Mouse (Mus musculus): ENCODE measurements around the gene Uroc1. TPM values are rescaled to one million over a fixed set of nuclear protein-coding genes. Genes with fewer than 3 reads are reported as not detected.
A peak's percentile ranks its signal among the peaks of the same experiment; 100 is the strongest.

The Uroc1 gene
- polyA plus RNA-seq, 1 experiment: 0.04 TPM

DNA sequence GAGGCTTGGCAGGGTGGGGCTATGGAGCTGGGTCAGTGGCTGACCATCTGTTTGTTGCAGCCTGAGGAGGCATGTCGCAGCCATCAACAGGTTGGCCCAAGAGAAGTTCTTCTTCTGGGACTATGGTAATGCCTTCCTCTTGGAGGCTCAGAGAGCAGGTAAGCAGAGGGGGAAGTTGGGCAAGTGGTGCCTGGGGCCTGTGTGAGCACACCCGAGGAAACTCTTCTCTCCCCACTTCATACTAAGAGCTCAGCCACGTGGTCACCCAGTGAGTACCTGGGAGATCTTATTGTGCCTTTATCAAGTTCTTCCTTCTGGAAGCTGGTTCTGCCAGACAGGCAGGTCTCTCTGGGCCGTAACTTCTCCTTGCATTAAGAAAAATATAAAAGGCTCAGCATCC lies 14.1 kb downstream of the Uroc1 start:
- no peak for TF ChIP-seq POLR2A (IDR thresholded peaks at IDR 0.05; ENCODE audit: extremely low read depth, insufficient read depth, low read length)
- no peak for TF ChIP-seq CTCF (IDR thresholded peaks at IDR 0.05; ENCODE audit: extremely low read depth, insufficient read depth, low read length)
- Histone ChIP-seq H3K27ac (ENCODE audit: insufficient read depth, low read length) (no peak overlapping the region), H3K4me1 (ENCODE audit: control insufficient read depth, insufficient read depth, low read length) (no peaks in the 10 kb centered on the region), H3K4me3 (ENCODE audit: insufficient read depth, low read length) (no peak overlapping the region)

DNA sequence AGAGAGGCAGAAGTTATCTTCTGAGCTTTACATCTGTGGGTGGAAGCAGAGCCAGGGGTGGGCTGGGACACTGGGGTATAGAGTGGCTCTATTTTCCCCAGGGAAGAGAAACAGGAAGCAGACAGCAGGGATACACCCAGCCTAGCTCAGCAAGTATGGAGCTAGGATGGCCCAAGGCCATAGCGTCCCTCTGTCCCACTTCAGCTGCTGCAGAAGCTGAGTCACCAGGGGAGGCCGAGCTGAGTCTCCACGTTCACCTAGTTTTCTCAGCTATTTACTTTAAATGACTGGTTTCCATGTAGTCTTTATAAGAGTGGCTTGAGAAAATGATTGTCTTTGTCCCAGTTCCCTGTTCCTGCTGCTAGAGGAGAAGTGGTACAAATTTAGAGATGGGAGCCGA lies 15.4 kb downstream of the Uroc1 start:
- TF ChIP-seq POLR2A (IDR thresholded peaks at IDR 0.05; ENCODE audit: extremely low read depth, insufficient read depth, low read length): no peak
- no peak for TF ChIP-seq CTCF (IDR thresholded peaks at IDR 0.05; ENCODE audit: extremely low read depth, insufficient read depth, low read length)
- H3K4me3 ChIP-seq (ENCODE audit: insufficient read depth, low read length): no peak overlapping the region
- H3K4me1 ChIP-seq (ENCODE audit: control insufficient read depth, insufficient read depth, low read length): no peaks in the 10 kb centered on the region
- no peak overlapping the region for H3K27ac ChIP-seq (ENCODE audit: insufficient read depth, low read length)

DNA sequence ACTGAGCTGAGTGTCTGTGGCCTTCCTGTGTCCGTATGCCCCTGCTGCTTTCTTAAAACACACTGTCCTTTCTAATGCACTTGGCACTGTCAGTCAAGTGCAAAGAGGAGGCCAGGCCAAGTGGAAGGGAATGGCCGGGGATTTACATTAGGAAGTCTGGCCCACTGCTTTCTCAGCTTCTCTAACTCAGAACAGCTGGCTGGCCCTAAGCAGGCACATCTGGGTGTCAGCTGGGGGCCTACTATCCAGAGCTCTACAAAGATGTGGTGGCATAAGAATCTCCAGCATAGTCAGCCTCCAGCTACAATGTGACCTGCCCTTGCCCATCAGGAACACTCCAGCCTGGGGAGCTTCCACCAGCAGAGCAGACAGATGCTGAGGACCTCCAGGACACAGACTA lies 16.9 kb downstream of the Uroc1 start:
- Histone ChIP-seq H3K4me3 (ENCODE audit: insufficient read depth, low read length) (no peak overlapping the region), H3K27ac (ENCODE audit: insufficient read depth, low read length) (no peak overlapping the region), H3K4me1 (ENCODE audit: control insufficient read depth, insufficient read depth, low read length) (no peaks in the 10 kb centered on the region)
- TF ChIP-seq CTCF (IDR thresholded peaks at IDR 0.05; ENCODE audit: extremely low read depth, insufficient read depth, low read length): no peak
- no peak for TF ChIP-seq POLR2A (IDR thresholded peaks at IDR 0.05; ENCODE audit: extremely low read depth, insufficient read depth, low read length)

DNA sequence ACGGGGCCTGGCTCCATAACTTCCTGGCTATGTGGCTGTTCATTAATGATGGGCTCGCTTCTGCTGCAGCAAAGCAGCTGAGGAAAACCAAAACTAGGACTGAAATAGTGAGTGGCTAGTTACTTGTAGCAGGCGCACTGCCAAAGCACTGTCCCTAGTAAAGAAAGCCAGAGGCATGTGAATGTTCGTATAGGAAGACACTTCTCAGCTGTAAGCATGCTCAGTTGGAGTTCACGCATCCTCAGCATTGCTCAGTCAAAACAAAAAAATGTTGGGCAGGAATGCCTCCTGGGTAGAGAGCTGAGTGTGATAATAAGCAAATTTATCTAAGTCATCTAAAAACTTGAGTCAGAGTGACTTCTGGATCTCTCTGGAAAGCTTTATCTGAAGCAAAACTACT lies 25.1 kb downstream of the Uroc1 start:
- no peak overlapping the region for H3K27ac ChIP-seq (ENCODE audit: insufficient read depth, low read length)
- TF ChIP-seq CTCF (IDR thresholded peaks at IDR 0.05; ENCODE audit: extremely low read depth, insufficient read depth, low read length) (no peak), POLR2A (IDR thresholded peaks at IDR 0.05; ENCODE audit: extremely low read depth, insufficient read depth, low read length) (no peak)
- H3K4me1 ChIP-seq (ENCODE audit: control insufficient read depth, insufficient read depth, low read length): 0 out of 2 replicates have a peak, but pooled peaks cover 1% of the 10 kb centered on the region
- no peak overlapping the region for H3K4me3 ChIP-seq (ENCODE audit: insufficient read depth, low read length)

DNA sequence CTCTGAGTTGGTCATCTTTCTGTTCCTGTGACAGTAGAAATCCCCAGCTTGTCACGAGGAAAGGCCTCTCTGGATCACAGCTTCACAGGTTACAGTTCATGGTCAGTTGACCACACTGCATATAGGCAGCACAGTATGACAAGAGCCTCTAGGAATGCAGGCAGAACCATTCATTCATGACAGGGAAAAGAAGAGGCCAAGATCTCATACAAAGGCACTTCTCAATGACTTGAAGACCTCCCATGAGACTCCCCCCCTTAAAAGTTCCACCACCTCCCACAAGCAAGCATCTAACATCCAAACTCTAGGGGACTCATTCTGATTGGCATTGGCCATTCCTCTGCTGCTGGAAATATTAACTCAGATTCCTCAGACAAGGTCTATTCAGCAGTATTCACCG lies 26.4 kb downstream of the Uroc1 start:
- H3K4me3 ChIP-seq (ENCODE audit: insufficient read depth, low read length): no peak overlapping the region
- TF ChIP-seq POLR2A (IDR thresholded peaks at IDR 0.05; ENCODE audit: extremely low read depth, insufficient read depth, low read length) (no peak), CTCF (IDR thresholded peaks at IDR 0.05; ENCODE audit: extremely low read depth, insufficient read depth, low read length) (no peak)

DNA sequence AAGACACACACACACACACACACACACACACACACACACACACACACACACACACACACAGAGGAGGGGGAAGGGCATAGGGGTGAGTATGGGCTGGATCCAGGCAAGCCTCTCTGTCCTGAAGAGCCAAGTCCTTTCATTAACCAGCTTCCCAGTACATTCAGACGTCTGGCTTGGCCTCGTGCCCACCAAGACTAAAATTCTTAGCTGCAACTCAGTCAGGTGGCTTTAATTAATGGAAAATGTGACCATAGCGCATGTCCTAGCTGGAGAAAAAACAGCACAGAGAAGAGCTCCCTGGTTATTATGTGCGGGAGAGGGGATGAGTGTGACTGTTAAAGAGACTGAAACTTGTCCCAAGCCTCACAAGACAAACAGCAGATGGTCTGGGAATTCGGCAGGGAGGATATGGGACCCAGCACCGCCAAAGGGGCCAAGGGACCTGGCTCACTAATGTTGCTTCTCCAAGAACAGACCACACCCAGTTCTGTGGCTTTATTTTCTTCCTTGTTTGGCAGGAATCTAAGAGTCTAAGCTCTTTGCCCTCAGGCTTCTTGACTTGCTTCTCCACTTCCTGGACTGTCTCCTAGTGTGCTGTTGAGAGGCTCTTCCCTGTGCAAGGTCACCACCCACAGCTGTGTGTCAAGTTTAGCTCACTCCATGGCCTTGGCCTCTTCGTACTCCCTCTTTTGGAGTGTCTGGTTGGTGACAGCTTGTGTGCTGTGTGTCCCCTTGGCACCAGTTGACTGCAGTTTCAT lies 27.1 kb downstream of the Uroc1 start:
- TF ChIP-seq CTCF (IDR thresholded peaks at IDR 0.05; ENCODE audit: extremely low read depth, insufficient read depth, low read length) (no peak), POLR2A (IDR thresholded peaks at IDR 0.05; ENCODE audit: extremely low read depth, insufficient read depth, low read length) (no peak)
- no peak overlapping the region for H3K27ac ChIP-seq (ENCODE audit: insufficient read depth, low read length)

More for the DNA sequence above, 26.4 kb downstream of the Uroc1 start:
- Histone ChIP-seq H3K27ac (ENCODE audit: insufficient read depth, low read length) (no peak overlapping the region), H3K4me1 (ENCODE audit: control insufficient read depth, insufficient read depth, low read length) (0 out of 2 replicates have a peak, but pooled peaks cover 1% of the 10 kb centered on the region)

DNA sequence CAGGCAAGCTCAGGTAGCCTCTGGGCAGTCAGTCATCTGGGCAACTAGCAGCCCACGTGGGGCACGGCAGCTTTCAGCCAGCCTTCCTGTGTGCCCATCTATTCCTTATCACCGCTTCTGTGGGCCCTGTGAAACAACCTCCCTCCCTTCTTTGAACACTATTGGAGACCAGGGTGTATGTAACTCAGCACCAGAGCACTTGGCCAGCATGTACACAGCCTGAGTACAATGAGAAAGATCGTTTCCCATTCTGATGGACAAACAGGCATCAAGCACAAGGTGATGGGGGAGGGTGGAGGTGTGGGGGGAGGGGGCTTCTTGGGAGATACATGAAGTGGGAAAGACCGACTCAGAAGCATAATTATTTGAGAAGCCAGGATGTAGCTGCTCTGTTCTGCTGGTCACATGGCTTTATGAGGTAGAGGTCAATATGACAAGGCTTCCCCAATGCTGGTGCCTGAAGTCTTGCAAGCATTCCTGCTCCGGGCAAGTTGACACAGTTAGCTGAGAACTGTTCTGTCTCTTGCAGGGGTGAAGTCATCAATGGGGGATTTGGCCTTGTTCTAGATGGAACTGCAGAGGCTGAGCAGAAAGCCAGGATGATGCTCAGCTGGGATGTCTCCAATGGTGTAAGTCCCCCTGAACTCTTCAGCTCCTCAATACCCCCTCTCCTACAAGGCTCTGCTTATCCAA lies 28.0 kb downstream of the Uroc1 start:
- H3K27ac ChIP-seq (ENCODE audit: insufficient read depth, low read length): no peak overlapping the region
- no peak overlapping the region for H3K4me3 ChIP-seq (ENCODE audit: insufficient read depth, low read length)
- 0 out of 2 replicates have a peak, but pooled peaks cover 1% of the 10 kb centered on the region for H3K4me1 ChIP-seq (ENCODE audit: control insufficient read depth, insufficient read depth, low read length)
- TF ChIP-seq POLR2A (IDR thresholded peaks at IDR 0.05; ENCODE audit: extremely low read depth, insufficient read depth, low read length) (no peak), CTCF (IDR thresholded peaks at IDR 0.05; ENCODE audit: extremely low read depth, insufficient read depth, low read length) (no peak)

More for the DNA sequence above, 27.1 kb downstream of the Uroc1 start:
- H3K4me1 ChIP-seq (ENCODE audit: control insufficient read depth, insufficient read depth, low read length): 0 out of 2 replicates have a peak, but pooled peaks cover 1% of the 10 kb centered on the region
- no peak overlapping the region for H3K4me3 ChIP-seq (ENCODE audit: insufficient read depth, low read length)

DNA sequence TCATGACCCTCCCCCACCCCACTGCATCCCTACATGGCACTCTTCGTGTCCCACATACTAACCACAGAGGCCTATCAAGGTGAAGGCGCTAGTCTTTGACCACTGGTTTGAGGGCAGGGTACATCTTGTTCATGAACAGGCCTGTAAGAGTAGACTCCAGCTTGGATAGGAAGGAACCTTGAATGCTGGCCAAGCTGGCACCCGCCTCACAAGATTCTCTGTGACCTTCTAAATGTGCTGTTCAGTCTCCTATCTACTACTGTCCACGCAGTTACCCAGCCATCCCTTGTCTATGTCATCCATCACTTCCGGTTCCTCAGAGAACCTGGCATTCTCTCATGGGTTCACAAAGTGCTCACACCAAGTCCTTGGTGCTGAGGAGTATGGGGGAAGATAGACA lies 30.2 kb downstream of the Uroc1 start:
- Histone ChIP-seq H3K4me1 (ENCODE audit: control insufficient read depth, insufficient read depth, low read length) (0 out of 2 replicates have a peak, but pooled peaks cover 1% of the 10 kb centered on the region), H3K4me3 (ENCODE audit: insufficient read depth, low read length) (no peak overlapping the region), H3K27ac (ENCODE audit: insufficient read depth, low read length) (no peak overlapping the region)
- TF ChIP-seq CTCF (IDR thresholded peaks at IDR 0.05; ENCODE audit: extremely low read depth, insufficient read depth, low read length): no peak
- TF ChIP-seq POLR2A (IDR thresholded peaks at IDR 0.05; ENCODE audit: extremely low read depth, insufficient read depth, low read length): no peak

DNA sequence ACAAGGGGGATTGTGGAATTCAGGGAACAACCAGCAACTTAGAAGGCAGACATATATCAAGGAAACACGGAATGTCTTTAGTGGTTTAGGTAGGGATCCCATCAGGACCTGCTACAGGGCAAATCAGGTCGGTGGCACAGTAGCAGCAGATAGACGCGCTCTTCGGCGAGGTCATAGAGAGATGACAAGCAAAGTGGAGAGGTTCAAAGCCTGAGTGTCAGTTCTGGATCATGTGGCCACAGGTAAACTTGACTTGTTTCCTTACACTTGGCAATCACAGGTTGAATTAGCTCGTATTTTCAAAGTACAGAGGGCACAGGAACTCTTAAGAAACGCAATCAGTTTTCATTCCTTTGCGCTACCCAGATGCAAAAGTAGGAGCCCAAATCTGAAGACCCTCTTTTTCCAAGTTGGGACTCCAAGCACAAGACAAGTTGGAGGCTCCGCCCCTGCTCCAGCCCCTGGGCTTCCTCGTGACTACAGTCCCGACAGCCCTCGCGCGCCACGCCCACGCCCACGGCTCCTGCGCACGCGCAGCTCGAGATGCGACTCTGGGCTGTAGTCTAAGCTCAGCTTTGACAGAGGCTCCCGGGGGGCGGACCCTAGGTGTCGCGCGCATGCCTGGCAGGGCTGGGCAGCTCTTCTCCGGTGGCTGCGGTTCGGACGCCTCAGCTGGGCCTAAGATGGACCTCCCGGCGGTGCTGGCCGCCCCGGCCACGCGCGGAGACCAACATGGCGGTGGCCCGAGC lies 36.1 kb downstream of the Uroc1 start, which contains the start of gene Zxdc:
Zxdc (plus strand) TSS at position 517 of the 749 bp plus-strand sequence.
- H3K4me1 ChIP-seq (ENCODE audit: control insufficient read depth, insufficient read depth, low read length): peaks cover 7% of the 10 kb centered on the region
- H3K4me3 ChIP-seq (ENCODE audit: insufficient read depth, low read length): peak within 1 kb of the TSS; percentile 73
- no peak for TF ChIP-seq CTCF (IDR thresholded peaks at IDR 0.05; ENCODE audit: extremely low read depth, insufficient read depth, low read length)
- TF ChIP-seq POLR2A (IDR thresholded peaks at IDR 0.05; ENCODE audit: extremely low read depth, insufficient read depth, low read length): peak; percentile 79
- H3K27ac ChIP-seq (ENCODE audit: insufficient read depth, low read length): peak within 1 kb of the TSS; percentile 85

Measured in cortical plate, adult 2 months (tissue).